Mouse (Mus musculus): ENCODE measurements around the gene Lin7a.
"Not testable (repeated sequence)": the region's sequence is repeated elsewhere in the genome, so short reads cannot be mapped to it uniquely, and the experiment has no call there.

Gene Lin7a

GRCm38 (mm10) chr10:107236211-107236610 lies 35.3 kb upstream of the Lin7a start:
- no peak for DNase-seq (ENCODE audit: low read depth in 1 of 2, low spot score in 2 of 2)

GRCm38 (mm10) chr10:107237076-107237475 lies 34.4 kb upstream of the Lin7a start:
- DNase-seq (ENCODE audit: low read depth in 1 of 2, low spot score in 2 of 2) = no peak

GRCm38 (mm10) chr10:107237736-107238135 lies 33.8 kb upstream of the Lin7a start:
- no peak for DNase-seq (ENCODE audit: low read depth in 1 of 2, low spot score in 2 of 2)

GRCm38 (mm10) chr10:107238151-107238860 lies 33.2 kb upstream of the Lin7a start:
- DNase-seq (ENCODE audit: low read depth in 1 of 2, low spot score in 2 of 2) = no peak

- no peak for DNase-seq (ENCODE audit: low read depth in 1 of 2, low spot score in 2 of 2)
These were observed 32.5 kb upstream of the Lin7a start for GRCm38 (mm10) chr10:107238861-107239435.

GRCm38 (mm10) chr10:107239651-107240330 lies 31.7 kb upstream of the Lin7a start:
- no peak for DNase-seq (ENCODE audit: low read depth in 1 of 2, low spot score in 2 of 2)

GRCm38 (mm10) chr10:107240446-107240845 lies 31.0 kb upstream of the Lin7a start:
- no peak for DNase-seq (ENCODE audit: low read depth in 1 of 2, low spot score in 2 of 2)

GRCm38 (mm10) chr10:107240986-107241385 lies 30.5 kb upstream of the Lin7a start:
- DNase-seq (ENCODE audit: low read depth in 1 of 2, low spot score in 2 of 2) = no peak

- DNase-seq (ENCODE audit: low read depth in 1 of 2, low spot score in 2 of 2) = no peak
These were observed 30.1 kb upstream of the Lin7a start for GRCm38 (mm10) chr10:107241406-107241805.

GRCm38 (mm10) chr10:107241999-107242398 lies 29.5 kb upstream of the Lin7a start:
- DNase-seq (ENCODE audit: low read depth in 1 of 2, low spot score in 2 of 2) = not testable (repeated sequence)

- no peak for DNase-seq (ENCODE audit: low read depth in 1 of 2, low spot score in 2 of 2)
These were observed 28.6 kb upstream of the Lin7a start for GRCm38 (mm10) chr10:107242696-107243400.

GRCm38 (mm10) chr10:107244211-107244610 lies 27.3 kb upstream of the Lin7a start:
- DNase-seq (ENCODE audit: low read depth in 1 of 2, low spot score in 2 of 2) = no peak

- DNase-seq (ENCODE audit: low read depth in 1 of 2, low spot score in 2 of 2) = no peak
These were observed 26.6 kb upstream of the Lin7a start for GRCm38 (mm10) chr10:107244691-107245530.

- DNase-seq (ENCODE audit: low read depth in 1 of 2, low spot score in 2 of 2) = no peak
These were observed 26.0 kb upstream of the Lin7a start for GRCm38 (mm10) chr10:107245531-107245840.

- DNase-seq (ENCODE audit: low read depth in 1 of 2, low spot score in 2 of 2) = no peak
These were observed 25.5 kb upstream of the Lin7a start for GRCm38 (mm10) chr10:107245961-107246460.

- no peak for DNase-seq (ENCODE audit: low read depth in 1 of 2, low spot score in 2 of 2)
These were observed 24.4 kb upstream of the Lin7a start for GRCm38 (mm10) chr10:107247001-107247670.

- DNase-seq (ENCODE audit: low read depth in 1 of 2, low spot score in 2 of 2) = no peak
These were observed 23.0 kb upstream of the Lin7a start for GRCm38 (mm10) chr10:107248481-107248880.

GRCm38 (mm10) chr10:107249056-107249455 lies 22.4 kb upstream of the Lin7a start:
- no peak for DNase-seq (ENCODE audit: low read depth in 1 of 2, low spot score in 2 of 2)

- DNase-seq (ENCODE audit: low read depth in 1 of 2, low spot score in 2 of 2) = no peak
These were observed 21.8 kb upstream of the Lin7a start for GRCm38 (mm10) chr10:107249606-107250186.

Data from monocyte, adult 2 months (primary cell).